Mouse (Mus musculus): ENCODE measurements at regions not wholly inside any gene's neighbourhood (a gene's known extent, or its start where the extent isn't known, plus 50 kb on each side); places are given as distances from the start of the nearest gene placed in this dataset.
"Not testable (repeated sequence)": the region's sequence is repeated elsewhere in the genome, so short reads cannot be mapped to it uniquely, and the experiment has no call there.

DNA sequence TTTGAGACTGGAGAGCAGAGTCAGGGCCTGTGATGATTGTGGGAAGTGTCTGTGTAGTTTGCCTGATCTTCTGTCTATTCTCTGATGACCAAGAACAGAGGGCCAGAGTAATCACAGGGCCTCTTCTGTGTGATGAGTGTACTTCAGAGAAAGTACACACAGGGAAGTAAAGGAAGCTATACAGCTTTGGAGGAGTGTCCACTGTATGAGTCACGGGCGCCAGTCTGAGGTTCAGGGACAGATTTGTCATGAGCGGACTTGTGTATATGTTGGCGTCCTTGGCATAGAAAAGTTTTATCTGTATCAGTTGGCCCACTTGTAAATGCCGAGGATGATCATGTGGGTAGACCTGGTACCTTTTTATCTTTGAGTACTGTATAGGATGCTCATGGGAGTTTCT, 142.1 kb downstream of the Tmem121 start:
- no peak for DNase-seq (ENCODE audit: low spot score in 2 of 2)
- intact Hi-C loops (cut with DNase I), result no loop called here

DNA sequence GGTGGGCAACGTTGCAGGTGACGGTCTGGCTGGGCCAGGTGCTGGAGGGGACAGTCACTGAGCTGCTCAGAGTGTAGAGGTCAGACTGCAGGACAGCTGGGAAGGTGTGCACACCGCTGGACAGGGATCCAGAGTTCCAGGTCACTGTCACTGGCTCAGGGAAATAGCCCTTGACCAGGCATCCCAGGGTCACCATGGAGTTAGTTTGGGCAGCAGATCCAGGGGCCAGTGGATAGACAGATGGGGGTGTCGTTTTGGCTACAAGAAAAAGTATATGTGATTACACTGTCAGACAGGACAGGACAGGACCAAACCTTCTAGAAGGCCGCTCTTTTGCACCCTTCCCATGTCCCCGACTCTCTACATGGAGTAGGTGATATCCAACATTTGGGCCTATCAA, 144.5 kb downstream of the Tmem121 start:
- DNase-seq (ENCODE audit: low spot score in 2 of 2), result no peak
- intact Hi-C loops (cut with DNase I), result no loop called here

DNA sequence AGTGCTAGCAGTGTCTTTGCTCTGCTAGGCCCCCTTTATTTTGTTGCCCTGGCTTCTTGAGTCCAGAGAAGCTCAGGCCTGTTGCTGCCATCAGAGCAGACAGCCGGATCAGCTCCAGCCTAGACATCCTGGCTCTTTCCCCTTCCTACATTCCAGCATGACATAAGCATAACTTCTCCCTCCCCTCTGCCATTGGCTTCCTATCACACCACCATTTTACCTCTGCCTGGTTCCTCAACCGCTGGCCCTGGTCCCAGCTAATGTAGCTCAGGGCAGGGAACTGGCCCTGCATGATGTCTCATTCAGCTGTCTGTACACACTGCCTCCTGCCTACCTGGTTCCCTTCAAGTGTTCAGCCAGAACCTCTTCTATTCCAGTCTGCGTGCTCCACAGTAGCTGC, 146.5 kb downstream of the Tmem121 start:
- intact Hi-C loops (cut with DNase I), result no loop called here
- no peak for DNase-seq (ENCODE audit: low spot score in 2 of 2)

DNA sequence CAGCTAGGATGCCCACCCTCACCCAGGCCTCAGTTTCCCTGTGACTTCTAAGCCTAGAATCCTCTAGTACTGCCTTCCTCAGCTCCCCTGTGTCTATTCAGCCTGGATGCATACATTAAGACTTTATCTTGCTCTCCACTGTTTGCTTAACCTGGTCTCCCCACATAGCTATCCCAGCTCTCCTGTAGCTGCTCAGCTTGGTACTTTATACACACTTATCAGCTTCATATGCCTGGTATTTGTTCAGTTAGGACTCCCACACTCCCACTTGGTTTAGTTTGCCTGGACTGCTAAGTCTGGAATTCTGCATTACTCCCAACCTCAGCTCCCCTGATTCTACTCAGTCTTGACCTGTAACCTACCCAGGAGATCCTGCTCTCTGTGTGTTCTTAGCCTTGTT, 147.7 kb downstream of the Tmem121 start:
- intact Hi-C loops (cut with DNase I), result no loop called here
- DNase-seq (ENCODE audit: low spot score in 2 of 2), result no peak

DNA sequence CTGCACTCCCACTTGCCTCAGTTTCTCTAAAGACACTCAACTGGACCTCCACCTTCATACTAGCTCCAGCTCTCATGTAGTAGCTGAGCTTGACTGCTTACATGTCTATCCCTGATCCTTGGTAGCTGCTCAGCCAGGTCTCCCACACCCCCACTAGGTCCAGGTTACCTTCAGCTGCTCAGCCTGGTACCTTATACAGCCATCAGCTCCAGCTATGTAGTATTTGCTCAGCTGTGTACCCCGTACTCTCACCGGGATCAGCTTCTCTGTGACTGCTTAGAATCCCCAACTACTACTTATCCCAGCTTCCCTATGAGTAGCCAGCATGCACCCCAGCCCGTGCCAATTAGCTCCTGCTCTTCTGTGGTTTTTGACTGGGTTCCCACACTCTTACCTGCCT, 148.1 kb downstream of the Tmem121 start:
- intact Hi-C loops (cut with DNase I); DNase-seq (ENCODE audit: low spot score in 2 of 2): not testable (repeated sequence)

DNA sequence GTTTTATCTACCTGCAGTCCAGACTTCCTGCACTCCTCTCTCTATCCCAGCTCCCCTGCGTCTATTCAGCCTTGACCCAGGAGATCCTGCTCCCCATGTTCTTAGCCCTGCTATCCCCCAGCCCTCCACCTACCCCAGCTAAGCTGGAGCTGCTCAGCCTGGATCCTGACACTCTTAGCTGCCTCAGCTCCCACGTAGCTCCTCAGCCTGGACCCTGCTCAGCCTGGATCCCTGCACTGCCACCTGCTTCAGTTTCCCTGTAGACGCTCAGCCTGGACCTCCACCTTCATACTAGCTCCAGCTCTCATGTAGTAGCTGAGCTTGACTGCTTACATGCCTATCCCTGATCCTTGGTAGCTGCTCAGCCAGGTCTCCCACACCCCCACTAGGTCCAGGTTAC, 151.5 kb downstream of the Tmem121 start:
- DNase-seq (ENCODE audit: low spot score in 2 of 2), result no peak
- intact Hi-C loops (cut with DNase I), result no loop called here

DNA sequence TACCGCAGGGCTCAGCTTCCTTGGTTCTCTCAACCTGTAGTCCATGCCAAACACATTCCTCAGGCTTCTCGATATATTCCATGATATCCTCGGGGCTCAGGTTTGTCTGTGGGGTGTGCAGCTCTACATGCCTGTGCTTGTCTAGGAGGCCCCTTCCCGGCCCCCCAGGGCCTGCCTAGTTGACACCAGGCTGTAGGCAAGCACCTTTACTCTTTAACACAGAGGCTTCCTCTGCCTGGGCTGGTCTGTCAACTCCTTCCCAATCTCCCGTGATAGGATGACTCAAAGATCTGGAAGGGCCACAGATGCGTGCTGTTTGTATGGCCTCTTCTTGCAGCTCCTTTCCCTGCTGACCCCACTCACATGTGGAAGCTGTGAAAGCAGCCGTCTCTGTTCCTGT, 150.4 kb upstream of the Adam6b start:
- intact Hi-C loops (cut with DNase I), result no loop called here
- no peak for DNase-seq (ENCODE audit: low spot score in 2 of 2)

DNA sequence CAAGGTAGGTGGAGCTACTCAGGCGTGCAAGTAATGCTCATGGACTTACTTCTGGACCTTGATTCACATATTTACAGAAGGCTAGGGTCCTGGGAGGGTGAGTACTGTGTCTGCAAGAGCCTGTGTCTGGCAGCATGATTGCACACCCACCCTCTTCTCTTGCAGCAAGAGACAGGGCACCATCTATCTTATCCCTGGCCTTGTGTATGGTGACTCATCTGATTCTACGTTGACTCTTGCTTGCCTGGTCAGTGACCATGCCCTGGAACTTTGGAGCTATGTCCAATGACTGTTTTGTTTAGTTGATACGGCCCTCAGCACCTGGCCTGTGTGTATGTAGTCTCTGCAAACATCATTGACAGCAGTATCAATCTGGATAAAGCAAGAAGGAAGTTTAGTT, 148.3 kb upstream of the Adam6b start:
- DNase-seq (ENCODE audit: low spot score in 2 of 2), result no peak
- intact Hi-C loops (cut with DNase I), result no loop called here

DNA sequence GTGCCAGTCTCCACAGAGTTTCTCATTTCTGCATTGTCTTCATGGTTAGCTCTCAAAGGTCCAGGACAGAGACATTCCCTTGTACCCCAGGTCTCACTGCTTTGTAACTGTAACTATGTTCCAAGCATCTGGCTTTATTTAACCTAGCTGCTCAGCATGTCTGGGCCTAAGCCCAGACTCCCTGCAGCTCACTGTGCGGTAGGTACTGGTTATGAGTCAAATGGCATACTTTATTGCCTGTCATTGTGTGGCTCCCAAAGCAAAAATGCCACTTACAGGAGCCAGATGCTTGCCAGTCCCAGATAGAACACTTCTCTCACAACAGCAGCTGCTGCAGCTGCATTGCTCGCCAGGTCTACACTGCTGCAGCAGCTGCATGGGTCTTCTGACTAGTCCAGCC, 134.2 kb upstream of the Adam6b start:
- intact Hi-C loops (cut with DNase I), result no loop called here
- no peak for DNase-seq (ENCODE audit: low spot score in 2 of 2)

DNA sequence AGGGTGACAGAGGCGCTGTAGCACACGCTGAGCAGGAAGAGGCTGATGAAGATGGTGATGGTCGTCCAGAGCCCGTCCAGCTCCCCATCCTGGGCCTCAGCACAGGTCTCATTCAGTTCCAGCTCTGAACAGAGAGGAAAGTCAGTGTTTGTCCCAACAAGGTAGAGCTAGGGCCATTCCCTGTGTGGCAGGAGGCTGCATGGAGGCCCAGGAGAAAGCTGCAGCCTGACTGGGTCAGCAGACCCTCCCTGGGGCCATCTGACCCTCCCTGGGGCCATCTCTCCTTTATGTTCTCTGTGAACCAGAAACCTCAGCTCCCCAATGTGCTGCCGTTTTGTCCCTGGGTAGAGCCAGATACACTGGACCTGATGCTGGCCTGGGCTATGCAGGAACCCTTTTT, 131.2 kb upstream of the Adam6b start:
- DNase-seq (ENCODE audit: low spot score in 2 of 2), result no peak
- intact Hi-C loops (cut with DNase I), result no loop called here

DNA sequence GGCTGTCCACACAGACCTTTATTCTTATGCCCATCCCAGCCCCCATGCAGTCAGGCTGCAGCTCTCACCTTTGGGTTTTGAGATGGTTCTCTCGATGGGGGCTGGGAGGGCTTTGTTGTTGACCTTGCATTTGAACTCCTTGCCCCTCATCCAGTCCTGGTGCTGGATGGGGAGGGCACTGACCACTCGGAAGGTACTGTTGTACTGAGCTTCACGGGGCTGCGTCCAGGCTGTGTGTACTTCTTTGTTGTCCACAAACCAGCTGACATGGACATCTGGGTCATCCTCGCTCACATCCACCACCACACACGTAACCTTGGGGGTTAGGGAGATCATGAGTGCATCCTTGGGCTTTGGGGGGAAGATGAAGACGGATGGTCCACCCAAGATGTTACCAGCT, 129.3 kb upstream of the Adam6b start:
- intact Hi-C loops (cut with DNase I), result no loop called here
- DNase-seq (ENCODE audit: low spot score in 2 of 2), result no peak

DNA sequence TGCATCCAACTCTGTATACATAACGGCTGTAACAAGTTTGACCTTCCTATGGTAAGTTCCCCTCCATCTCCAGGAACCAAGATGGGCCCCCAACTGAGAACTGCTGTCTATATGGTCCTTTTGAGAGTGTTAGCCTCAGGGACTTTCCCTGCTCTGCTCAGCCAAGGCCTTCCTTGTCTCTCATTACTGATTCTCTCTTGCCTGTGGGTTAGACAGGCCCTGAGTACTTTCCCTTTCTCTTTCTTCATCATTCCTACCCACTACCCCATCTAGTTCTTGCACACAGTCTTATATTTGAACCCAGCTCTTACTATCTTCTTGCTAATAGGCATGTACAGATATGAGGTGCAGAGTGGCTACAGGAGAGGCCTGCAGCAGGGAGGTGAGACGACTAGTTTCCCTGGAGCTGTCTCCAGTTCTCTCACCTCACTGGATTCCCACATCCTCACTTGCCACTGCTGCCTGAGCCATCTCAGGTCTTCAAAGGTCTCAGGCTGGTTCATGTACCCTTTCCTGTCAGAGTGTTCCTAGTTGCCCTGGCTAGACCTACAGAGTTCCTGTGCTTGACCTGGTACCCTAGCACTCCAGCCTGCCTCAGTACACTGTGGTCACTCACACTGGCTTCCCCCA, 126.8 kb upstream of the Adam6b start:
- intact Hi-C loops (cut with DNase I), result no loop called here
- DNase-seq (ENCODE audit: low spot score in 2 of 2), result no peak

DNA sequence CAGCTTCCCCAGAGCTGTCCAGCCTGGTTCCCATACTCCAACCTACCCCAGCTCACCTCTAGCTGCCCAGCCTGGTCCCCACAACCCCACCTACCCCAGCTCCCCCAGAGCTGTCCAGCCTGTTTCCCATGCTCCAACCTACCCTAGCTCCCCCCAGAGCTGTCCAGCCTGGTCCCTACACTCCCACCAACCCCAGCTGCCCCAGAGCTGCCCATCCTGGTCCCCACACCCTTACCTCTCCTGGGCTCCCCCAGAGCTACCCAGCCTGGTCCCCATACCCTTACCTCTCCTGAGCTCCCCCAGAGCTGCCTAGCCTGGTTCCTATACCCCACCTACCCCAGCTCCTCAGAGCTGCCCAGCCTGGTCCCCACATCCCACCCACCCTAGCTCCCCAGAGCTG, 125.3 kb upstream of the Adam6b start:
- DNase-seq (ENCODE audit: low spot score in 2 of 2), result no peak
- intact Hi-C loops (cut with DNase I), result no loop called here

DNA sequence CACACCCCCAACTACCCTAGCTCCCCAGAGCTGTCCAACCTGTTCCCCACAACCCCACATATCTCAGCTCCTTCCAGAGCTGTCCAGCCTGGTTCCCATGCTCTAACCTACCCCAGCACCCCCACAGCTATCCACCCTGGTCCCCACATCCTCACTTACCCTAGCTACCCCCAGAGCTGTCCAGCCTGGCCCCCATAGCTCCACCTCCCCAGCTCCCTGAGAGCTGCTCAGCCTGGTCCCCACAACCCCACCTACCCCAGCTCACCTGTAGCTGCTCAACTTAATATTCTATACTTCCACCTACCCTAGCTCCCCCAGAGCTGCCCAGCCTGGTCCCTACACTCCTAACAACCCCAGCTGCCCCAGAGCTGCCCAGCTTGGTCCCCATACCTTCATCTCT, 124.9 kb upstream of the Adam6b start:
- intact Hi-C loops (cut with DNase I), result no loop called here
- DNase-seq (ENCODE audit: low spot score in 2 of 2), result no peak

DNA sequence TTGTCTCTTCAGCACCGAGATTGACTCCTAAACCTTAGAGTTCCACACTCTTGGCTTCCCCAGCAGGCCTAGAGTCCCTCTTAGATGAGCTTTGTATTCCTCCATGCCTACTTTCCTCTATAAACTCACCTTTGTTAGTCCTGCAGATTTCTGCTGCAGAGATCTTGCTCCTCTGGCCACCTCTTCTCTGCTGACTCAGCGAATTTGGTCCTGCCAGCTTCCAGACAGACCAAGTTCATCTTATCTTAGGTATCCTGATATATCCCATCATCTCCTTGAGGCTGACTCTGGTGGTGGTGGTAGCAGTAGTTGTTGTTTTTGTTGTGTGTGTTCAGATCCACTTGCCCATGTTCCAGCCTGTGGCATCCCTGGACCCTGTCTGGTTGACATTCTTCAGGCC, 123.5 kb upstream of the Adam6b start:
- intact Hi-C loops (cut with DNase I), result no loop called here
- DNase-seq (ENCODE audit: low spot score in 2 of 2), result no peak

DNA sequence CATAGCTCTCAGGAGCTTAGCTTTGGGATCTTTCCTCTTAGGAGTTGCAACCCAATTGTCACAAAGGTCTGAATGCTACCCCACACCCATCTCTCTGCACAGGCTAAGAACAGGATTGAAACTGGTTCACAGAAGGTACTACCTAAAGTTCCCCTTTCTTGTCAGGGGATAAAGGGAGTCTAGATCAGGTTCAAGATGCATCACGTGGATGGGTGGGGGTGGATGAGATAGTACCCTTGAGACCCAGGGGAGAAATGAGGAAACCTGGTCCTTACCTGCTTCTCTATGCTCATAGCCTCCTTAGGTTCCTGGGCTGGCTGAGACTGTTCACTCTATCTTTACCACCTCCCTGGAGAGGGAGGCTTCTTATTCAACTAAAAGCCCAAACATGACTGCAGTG, 122.9 kb upstream of the Adam6b start:
- intact Hi-C loops (cut with DNase I), result no loop called here
- no peak for DNase-seq (ENCODE audit: low spot score in 2 of 2)

DNA sequence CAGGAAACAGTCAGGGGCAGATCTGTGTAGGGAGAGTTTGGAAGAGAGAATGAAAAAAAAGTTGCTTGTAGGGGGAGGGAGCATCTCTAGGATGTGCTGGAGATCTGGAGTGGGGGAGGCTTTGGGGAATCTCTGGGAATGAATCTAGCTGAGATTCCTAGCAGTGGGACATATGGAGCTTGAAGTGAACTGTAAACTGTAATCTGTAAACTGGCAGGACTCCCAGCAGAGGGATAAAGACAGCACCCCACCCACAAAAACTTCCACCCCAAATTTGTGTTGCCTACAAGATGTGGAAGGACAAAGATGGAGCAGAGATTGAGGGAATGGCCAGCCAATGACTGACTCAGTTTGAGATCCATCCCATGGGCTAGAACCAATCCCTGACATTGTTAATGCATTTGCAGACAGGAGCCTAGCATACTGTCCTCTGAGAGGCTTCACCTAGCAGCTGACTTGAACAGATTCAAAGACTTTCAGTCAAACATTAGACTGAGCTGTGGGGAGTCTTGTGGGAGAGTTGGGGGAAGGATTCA, 87.7 kb upstream of the Adam6b start:
- intact Hi-C loops (cut with DNase I), result no loop called here
- DNase-seq (ENCODE audit: low spot score in 2 of 2), result peak in 1 of 2 experiments; percentile 31

DNA sequence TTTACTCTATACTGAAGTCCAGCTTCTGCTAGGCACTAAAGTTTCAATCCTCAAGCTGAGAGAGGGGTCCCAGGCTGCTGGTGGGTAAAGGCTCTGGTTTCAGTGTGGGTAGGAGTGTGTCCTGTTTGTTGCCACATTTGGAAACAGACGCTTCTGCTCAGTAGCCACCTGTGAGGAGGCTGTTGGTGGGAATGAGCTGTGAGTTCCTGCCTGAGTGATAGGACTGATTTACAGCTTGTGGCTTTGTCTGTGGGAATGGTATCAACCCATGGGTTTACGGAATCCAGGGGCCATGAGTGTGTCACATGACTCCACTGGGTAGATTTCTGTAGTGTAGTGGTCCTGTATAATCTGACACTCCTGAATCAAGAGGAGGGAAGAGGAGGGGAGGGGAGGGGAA, 86.5 kb upstream of the Adam6b start:
- intact Hi-C loops (cut with DNase I), result no loop called here
- no peak for DNase-seq (ENCODE audit: low spot score in 2 of 2)

DNA sequence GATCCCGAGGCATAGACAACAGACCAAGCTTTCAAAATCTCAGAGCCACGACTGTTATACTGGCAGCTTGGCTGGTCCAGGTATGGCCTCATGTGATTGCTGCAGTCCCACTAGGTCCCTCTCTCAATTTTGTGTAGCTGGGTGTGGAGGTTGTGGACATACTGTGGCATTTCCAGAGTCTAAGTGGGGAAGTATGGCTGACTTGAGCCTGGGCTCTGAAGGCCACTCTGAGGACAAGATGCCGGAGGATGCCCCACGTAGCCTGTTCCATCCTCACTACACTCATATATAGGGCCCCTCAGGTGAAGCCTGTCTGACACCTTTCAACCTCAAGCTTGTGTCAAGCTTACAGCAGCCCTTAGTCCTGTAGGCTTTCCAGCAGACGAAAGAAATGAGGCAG, 78.2 kb upstream of the Adam6b start:
- intact Hi-C loops (cut with DNase I), result no loop called here
- no peak for DNase-seq (ENCODE audit: low spot score in 2 of 2)

DNA sequence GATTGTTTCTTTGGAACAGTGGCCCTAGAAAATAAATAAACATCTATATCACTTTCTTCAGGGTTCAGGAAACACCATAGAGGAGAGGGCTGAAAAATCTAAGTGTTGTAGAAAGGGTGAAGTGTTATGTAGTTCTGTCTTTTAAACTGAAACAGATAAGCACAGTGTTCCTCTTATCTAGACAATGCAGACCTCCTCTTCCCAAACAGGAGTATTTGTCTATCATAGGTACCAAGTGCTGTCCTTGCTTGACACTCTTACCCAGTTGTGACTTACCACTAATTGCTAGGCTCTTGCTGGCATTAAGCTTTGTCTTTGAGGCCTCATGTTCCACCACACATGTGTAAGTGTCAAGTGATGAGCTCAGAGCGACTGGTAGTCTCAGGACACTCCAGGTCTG, 75.3 kb upstream of the Adam6b start:
- intact Hi-C loops (cut with DNase I), result no loop called here
- DNase-seq (ENCODE audit: low spot score in 2 of 2), result no peak

DNA sequence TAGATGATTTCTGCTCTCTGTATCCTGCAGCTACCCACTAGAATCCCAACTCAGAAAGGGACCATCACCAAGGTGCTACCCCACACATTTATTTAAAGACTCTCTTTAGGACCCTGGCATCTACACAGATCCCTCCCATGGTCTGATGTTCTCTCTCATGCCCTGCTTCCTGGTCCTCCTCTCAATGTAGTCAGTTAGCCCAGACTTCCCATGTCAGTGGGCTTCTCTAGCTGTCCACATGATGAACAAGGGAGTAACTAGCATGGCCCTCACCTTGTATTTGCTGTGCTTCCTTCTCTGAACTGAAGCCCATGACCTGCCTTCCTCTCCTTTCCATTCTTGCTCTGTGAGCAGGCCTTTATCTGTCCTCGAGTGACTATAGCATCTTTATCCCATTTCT, 71.8 kb upstream of the Adam6b start:
- intact Hi-C loops (cut with DNase I), result no loop called here
- no peak for DNase-seq (ENCODE audit: low spot score in 2 of 2)

DNA sequence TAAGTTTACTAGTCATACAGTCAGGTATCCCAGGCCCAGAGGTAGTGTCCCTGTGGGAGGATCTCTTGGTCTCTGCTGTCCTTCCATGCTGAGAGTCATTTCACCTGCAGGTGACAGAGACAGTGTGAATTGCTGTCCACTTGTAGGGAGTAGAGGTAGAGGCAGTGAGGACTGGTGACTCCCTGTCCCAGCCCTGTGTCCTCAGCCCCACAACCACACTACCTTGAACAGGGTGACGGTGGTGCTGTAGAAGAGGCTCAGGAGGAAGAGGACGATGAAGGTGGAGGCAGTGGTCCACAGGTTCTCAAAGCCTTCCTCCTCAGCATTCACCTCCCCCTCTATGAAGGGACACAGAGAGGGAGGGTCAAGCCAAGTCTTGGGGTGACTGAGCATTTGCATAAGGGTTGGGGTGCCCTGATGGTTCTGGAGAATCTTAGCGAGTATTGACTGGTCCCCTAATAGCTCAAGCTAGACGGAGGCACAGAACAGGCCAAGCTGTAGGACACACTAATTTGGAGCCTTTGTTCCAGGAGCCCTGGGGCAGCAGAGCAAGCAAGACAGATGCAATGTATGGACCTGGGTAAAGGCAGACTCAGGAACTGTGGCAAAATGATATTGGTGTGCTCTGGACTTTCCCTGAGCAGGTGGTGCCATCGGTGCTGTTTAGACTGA, 70.4 kb upstream of the Adam6b start:
- DNase-seq (ENCODE audit: low spot score in 2 of 2), result no peak
- intact Hi-C loops (cut with DNase I), result no loop called here

Measured in left cerebral cortex, postnatal 14 days (tissue).